Mouse (Mus musculus) myocyte (in vitro differentiated cells): Measurements from ENCODE around the gene Hist1h2br.
"Not testable (repeated sequence)": the region's sequence is repeated elsewhere in the genome, so short reads cannot be mapped to it uniquely, and the experiment has no call there.

Experiments
- CEBPB ChIP-seq: IDR thresholded peaks from 2 replicates; pipeline ENCODE4 v1.6.1; 2011; ENCODE audit warnings: mild to moderate bottlenecking, moderate library complexity; ENCODE audit not compliant: poor library complexity, insufficient read depth, severe bottlenecking
- E2F4 ChIP-seq: IDR thresholded peaks from one replicate; pipeline ENCODE4 v1.6.1; 2011; ENCODE audit warnings: mild to moderate bottlenecking, control low read depth, moderate library complexity; ENCODE audit not compliant: insufficient read depth
- MAX ChIP-seq: IDR thresholded peaks from one replicate; pipeline ENCODE4 v1.6.1; 2011; ENCODE audit warnings: low read depth, mild to moderate bottlenecking, control low read depth
- MYOG ChIP-seq, 3 experiments: IDR thresholded peaks; one replicate each; pipeline ENCODE4 v1.6.1; 2011; ENCODE audit warnings: control low read depth in 2 of 3, low read depth in 2 of 3, mild to moderate bottlenecking in 2 of 3; ENCODE audit not compliant: insufficient read length in 2 of 3, control insufficient read depth in 1 of 3, insufficient read depth in 1 of 3
- POLR2A ChIP-seq: IDR thresholded peaks from one replicate; pipeline ENCODE4 v1.6.1; 2011; ENCODE audit warnings: low read depth, mild to moderate bottlenecking, control low read depth, moderate library complexity; ENCODE audit not compliant: insufficient read length
- POLR2AphosphoS2 ChIP-seq: IDR thresholded peaks from one replicate; pipeline ENCODE4 v1.6.1; 2011; ENCODE audit warnings: low read depth, control low read depth; ENCODE audit not compliant: insufficient read length
- REST ChIP-seq: IDR thresholded peaks from one replicate; pipeline ENCODE4 v1.6.1; 2011; ENCODE audit warnings: mild to moderate bottlenecking, control low read depth, moderate library complexity; ENCODE audit not compliant: insufficient read depth, insufficient read length
- SRF ChIP-seq: IDR thresholded peaks from one replicate; pipeline ENCODE4 v1.6.1; 2011; ENCODE audit warnings: low read depth; ENCODE audit not compliant: control insufficient read depth, insufficient read length
- TCF12 ChIP-seq: IDR thresholded peaks from one replicate; pipeline ENCODE4 v1.6.1; 2011; ENCODE audit warnings: mild to moderate bottlenecking, control low read depth; ENCODE audit not compliant: poor library complexity, insufficient read depth, severe bottlenecking
- TCF3 ChIP-seq: IDR thresholded peaks from one replicate; pipeline ENCODE4 v1.6.1; 2011; ENCODE audit warnings: low read depth, control low read depth; ENCODE audit not compliant: insufficient read length
- USF1 ChIP-seq: IDR thresholded peaks from one replicate; pipeline ENCODE4 v1.6.1; 2011; ENCODE audit warnings: low read depth, mild to moderate bottlenecking, control low read depth, moderate library complexity

DNA sequence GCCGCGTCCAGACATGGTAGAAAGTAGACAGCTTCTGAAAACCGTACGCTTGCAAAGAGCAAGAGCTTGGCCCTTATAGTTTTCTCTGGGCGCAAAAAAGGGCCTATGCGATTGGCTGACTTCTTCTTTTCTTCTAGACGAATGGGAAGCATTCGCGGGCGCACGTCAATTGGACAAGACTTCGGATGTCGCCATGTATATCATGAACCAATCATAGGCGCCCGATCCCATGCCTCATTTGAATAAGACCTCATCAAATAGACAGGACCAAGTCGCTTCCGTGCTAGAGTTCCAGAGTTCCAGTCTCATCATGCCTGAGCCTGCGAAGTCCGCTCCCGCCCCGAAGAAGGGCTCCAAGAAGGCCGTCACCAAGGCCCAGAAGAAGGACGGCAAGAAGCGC, at the start of gene Hist1h2br, which contains the start of gene Hist1h2ap:
- TF ChIP-seq MAX; POLR2A; SRF; USF1; E2F4; POLR2AphosphoS2; TCF12; MYOG (IDR thresholded peaks at IDR 0.05; ENCODE audit: control insufficient read depth in 1 of 3, insufficient read depth in 1 of 3, insufficient read length in 2 of 3, low read depth in 2 of 3); CEBPB; TCF3; REST: not testable (repeated sequence)
